Mouse (Mus musculus) kidney, adult 8-10 months (tissue): Measurements from ENCODE around the gene Tcap.
A peak's percentile ranks its signal among the peaks of the same experiment; 100 is the strongest.
"Not testable (repeated sequence)": the region's sequence is repeated elsewhere in the genome, so short reads cannot be mapped to it uniquely, and the experiment has no call there.

ENCODE experiments used
- DNase-seq, 2 experiments: peaks; one replicate each; pipeline ENCODE4 v3.0.0; 2022

The Tcap gene

DNA sequence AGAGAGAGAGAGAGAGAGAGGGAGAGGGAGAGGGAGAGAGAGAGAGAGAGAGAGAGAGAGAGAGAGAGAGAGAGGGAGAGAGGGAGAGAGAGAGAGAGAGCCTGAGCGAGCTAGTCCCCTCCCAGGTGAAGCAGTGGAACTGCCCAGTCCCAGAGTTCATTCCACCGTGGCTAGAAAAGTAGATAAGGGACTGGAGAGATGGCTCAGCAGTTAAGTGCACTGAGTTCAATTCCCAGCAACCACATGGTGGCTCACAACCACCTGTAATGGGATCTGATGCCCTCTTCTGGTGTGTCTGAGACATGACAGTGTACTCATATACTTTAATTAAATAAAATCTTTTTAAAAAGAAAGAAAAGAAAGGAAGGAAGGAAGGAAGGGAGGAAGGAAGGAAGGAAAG lies 1.2 kb upstream of the Tcap start:
- DNase-seq, result not testable (repeated sequence)

DNA sequence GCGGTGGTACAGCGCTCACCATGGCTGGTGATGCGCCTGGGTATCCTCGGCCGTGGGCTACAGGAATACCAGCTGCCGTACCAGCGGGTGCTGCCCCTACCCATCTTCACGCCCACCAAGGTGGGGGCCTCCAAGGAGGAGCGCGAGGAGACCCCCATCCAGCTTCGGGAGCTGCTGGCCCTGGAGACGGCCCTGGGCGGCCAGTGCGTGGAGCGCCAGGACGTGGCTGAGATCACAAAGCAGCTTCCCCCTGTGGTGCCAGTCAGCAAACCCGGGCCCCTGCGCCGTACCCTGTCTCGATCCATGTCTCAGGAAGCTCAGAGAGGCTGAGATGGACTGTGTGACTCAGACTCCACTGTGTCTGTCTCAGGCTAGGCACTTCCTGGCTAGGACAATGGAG lies 605 bp downstream of the Tcap start:
- DNase-seq, result no peak

DNA sequence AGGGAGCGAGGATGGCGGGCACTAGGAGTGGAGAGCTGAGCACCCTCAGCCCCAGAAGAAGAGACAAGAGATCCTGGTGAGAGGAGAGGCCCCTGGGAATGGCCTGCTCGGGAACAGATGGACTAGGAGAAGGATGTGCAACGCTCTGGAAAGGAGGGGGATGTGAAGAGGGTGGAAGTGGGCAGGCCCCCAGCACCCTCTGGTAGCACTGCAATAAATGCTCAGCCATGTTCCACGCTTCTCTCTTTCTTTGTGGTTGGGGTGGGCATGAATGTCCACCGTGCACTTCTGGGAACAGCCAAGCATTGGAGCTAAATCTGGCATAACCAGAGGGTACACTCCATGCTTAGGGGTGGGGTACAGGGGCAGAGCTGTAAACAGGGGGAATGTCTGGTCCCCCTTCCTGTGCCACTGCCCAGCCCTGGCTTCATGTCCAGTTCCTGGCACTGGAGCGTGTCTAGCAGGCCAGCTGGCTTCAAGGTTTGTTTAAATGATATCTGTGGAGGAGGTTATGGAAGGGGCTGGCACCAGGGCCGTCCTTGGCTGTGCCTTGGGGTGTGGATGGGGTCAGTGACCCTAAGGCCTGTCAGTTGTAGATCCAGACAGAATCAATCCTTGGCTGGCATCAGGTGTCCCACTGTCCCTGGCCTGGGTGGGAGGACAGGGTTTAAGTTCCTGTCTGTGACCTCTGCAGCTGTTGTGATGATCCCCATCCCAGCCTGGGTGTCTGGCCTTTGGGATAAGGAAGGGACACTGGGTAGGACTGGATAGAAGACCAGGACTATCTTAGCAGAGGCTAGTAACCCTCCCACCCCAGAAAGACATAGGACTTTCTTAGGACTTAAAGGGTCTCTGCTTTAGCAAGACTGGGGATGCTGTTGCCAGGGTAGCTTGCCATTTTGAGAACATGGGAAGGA lies 1.4 kb downstream of the Tcap start:
- no peak for DNase-seq

DNA sequence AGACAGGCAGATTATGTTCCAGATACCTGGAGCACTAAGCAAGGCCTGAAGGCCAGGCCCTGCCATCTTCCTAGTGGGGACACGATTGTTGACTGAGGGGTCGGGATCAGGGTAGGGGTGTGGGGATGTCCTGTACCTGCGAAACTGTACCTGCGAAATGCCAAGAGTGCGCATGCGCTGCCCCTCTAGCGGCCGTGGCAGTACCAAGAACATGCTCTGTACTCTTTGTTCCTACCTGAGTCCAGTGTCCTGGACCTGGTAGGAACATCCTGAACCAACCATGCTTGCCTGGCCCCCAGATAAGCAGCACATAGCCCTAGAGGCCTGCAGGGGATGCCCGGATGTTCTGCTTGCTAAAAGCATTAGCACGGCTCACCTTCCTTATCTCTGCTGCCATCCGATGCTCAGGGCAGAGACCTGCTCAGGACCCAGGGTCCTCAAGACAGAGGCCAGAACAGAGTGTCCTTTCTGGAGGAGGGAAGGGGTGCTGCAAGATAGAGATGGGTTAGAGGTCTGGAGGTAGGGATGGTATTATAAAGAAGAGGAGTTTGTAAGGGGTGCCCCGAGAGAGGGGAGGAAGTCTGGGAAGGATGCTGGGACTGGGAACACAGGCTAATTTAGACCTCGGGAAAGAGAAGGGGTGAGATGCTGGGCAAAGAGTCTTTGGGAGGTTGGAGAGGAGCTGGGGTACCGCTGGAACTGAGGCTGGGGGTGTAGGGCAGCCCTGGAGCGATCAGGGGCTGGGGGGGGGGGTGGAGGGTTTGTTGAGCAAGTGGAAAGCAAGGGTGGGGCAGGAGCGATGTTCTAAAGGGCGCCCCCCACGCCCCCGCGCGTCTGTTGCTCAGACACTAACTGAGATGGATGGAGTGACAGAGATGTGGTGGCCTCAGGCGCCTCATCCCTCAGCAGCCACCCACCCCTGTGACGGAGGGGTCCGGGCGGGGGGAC lies 2.3 kb downstream of the Tcap start, which contains the start of gene Pnmt:
Gene Pnmt (plus strand): TSS at position 813 of the 948 bp plus-strand sequence.
- no peak for DNase-seq

DNA sequence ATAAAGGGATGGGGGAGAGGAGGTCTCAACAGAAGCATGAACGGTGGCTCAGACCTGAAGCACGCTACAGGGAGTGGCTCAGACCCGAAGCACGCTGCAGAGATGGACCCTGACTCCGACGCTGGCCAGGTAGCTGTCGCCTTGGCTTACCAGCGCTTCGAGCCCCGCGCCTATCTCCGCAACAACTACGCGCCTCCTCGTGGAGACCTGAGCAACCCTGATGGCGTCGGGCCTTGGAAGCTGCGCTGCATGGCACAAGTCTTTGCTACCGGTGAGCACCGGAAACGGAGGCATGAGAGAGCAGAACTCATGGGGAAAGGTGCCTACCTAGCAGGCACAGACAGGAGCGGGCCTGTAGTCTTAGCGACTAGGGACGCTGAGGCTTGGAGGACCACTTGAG lies 3.0 kb downstream of the Tcap start:
- no peak for DNase-seq

DNA sequence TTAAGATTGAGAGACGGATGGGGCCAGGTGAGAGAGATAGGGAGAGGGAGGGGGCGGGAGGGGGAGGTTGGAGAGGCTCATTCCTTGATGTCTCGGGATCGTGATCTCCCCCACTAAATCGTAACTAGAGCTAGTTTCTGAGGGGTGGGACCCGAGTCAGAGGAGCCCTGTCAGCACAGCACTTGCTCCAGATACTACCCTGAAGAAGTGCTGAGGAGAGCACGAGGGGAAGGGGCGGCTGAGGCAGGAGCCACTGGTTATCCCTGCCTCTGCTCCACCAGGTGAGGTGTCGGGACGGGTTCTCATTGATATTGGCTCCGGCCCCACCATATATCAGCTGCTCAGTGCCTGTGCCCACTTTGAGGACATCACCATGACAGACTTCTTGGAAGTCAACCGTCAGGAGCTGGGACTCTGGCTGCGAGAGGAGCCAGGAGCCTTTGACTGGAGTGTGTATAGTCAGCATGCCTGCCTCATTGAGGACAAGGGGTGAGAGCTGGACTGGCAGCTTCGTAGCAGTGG lies 3.5 kb downstream of the Tcap start:
- no peak for DNase-seq

DNA sequence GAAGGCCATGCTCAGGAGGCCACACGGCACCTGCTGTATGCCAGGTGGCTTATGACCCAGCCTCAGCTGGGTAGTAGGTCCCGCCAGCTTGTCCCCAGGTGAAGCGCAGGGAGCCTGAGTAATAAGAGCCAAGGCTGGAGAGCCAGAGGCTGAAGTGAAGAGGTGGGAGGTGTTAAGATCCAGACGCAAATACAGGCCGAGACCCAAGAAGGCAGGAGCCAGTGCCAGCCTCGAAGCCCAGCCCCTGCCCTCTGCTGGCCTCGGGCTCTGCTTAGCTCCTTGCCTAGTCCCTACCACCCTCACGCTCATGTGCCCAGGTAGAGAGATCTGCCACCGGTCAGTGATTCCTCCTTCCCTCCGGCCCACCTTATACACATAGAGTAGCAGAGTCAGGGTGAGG lies 4.7 kb downstream of the Tcap start:
- DNase-seq, result no peak

DNA sequence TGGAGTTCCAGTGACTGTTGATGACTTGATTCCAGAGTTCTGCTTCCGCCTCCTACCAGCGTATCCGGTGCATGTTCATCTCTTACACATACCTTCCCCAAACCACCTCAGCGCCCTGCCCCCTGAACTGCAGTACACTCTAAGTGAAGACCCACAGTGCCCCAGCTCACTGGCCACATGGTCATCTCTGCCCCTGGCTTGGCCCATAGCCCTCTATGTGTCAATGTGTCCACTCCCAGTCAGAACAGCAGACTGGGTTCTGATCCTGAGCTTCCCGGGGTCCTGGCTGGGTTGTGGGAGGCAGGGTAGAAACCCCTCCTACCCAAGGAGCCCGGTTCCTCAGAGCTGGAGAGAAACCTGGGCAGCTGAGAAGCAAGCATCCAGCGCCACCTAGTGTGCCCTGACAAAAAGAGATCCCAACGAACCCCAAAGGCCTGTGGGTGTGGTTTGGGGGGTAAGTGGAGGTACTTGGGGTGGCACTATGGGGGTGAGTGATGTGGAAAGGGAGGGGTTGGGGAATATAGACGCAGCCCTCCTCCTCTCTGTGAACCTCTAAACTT lies 5.7 kb downstream of the Tcap start:
- DNase-seq, result peak in 1 of 2 experiments; percentile 63

DNA sequence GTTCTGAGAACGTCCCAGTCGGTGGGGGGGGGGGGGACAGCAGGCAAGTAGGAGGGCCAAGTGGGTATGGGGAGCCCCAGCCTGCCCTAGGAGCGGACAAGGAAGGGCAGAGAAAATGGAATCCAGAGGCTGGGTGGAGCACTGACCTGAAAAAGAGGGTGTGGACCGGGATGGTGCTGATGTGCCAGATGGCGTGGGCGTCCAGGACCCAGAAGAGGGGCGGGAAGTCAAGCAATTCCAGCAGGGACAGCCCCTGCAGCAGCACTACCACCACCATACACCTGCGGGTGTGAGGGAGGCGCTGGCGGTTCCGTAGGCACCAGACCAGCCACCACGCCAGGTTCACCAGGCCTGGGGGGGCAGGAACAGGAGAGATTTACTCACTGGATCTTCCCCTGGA lies 6.5 kb downstream of the Tcap start:
- no peak for DNase-seq

DNA sequence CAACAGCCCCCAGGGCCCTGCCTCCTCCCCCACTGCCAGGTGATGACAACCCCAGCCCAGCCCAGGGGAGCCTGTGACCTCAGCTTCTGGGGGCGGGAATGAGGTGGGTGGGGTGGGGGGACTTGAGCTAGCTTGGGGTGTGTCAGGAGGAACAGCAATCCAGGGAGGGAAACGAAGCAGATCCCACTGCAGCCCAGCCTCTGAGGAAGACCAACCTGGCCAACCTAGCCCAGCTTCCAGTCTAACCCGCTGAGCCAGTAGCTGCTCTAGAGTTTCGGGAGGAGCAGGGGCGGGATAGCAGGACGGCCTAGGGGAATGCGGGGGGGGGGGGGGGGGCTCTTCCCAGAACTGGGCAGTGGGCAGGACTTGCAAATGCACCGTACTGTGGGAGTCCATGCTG lies 8.4 kb downstream of the Tcap start:
- DNase-seq, result no peak

DNA sequence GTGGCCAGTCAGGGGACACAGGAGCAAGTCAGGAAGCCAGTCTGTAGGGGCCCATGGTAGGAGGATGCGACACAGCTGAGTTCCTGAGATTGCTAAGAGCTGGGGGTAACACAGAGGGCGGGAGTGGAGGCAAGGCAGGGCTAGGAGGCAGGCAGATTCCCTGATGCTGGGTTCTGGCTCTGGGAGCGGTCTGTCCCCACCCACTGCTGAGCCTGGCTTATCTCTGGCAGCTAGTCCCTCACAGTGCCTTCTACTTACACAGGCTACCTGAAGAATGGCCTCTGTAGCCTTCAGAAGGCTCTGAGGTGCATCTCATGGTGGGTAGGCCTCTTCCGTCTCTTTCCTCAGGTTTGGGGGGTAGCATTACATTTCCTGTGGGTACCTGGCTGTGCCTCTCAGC lies 9.0 kb downstream of the Tcap start:
- DNase-seq, result no peak

DNA sequence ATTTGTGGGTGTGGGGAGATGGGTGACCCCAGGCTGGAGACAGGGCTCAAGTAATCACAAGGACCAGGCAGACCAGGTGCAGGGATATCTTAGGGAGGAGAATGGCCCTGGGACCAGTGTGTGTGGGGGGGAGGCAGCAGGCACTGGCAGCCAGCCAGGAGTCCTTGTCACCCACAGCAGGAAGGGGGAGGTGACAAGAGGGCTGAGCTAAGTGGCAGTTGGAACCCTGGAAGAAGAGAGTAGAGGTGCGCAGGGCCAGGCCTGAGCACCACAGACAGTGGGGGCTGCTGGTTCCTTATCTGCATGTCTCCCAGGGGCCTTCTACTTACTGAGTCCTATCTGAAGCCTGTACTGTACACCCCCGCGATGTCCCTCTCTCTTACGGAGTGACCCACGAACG lies 9.7 kb downstream of the Tcap start:
- DNase-seq, result no peak

DNA sequence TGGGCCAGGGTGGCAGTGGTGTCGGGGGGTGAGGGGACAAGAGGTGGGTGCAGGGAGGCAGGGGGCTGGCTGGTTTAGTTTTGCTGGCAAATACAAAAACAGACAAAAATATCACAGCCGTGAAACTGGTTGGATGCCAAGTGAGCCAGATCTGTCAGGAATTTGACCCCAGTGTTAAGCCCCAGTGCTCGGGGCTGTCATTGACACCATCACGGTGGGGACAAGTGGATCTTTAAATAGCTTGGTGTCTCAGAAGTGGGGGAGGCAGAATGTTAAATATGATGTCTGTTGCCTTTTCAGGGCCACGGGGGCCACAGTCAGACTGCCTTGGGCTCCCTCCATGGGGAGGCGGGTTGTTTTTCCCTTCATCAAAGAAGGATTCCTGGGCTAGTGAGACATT lies 10.7 kb downstream of the Tcap start:
- peak in 1 of 2 experiments; percentile 48 for DNase-seq

DNA sequence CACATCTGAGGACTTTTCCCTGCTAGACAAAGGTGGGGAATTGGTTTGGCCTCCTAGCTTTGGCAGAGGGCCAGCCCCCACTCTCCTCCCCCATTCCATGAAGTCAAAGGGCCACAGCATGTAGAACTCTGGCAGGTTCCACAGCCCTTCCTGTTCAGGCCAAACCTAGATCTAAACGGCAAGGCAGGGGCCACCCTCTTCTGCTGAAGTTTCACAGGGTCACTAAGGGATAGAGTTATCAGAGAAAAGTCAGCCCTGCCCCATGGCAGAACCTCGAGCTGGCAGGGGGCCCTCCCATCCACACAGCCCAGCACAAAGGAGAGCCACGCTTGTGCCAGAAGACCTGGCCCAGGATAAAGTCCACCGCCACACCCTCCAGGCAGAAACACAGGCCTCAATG lies 11.4 kb downstream of the Tcap start:
- DNase-seq, result peak; percentile 81

DNA sequence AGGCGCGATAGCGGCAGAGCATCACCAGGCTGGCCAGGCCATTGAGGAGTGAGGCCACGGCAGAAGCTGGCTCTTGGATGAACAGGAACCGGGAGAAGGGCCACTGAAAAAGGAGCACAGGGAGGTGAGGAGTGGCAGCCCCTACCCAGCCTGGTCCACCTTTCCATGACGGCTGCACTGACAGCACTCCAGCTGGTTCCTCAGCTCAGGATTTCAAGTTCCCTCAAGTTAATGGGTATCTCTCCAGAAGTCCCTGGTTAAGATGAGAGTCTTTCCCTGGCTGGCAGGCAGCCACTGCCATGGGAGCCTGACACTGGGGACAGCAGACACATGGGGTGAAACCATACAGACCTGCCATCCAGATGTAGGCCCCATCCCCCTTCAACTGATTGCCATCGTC lies 14.3 kb downstream of the Tcap start:
- no peak for DNase-seq

DNA sequence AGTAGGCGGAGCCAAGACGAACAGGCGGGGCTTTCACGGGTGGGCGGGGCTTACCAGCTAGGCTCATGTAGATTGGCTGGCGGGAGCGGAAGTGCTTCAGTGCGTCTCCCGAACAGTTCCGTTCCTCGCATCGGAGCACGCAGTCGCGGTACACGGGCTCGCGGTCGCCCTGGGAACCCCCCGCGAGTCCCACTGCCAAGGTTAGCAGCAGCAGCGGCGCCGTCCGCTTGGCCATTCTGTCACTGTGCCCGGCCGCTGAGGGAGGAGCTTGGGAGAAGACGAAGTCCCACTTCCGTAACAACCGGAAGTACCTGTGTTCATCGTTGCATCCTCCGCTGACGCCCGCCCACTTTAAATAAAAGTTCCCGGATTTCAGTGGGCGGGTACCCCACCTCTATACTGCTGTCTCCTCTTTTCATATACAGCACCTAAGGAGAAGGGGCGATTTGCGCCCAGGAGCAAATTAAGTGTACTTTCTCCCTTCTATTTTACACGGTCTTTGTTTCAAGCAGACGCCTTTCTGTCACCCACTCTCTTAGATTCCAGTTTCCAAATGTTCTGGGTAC lies 16.6 kb downstream of the Tcap start, which contains the start of gene Pgap3:
Gene Pgap3 (minus strand): TSS at position 330 of the 566 bp plus-strand sequence.
- peak; percentile 89 to 91 for DNase-seq

DNA sequence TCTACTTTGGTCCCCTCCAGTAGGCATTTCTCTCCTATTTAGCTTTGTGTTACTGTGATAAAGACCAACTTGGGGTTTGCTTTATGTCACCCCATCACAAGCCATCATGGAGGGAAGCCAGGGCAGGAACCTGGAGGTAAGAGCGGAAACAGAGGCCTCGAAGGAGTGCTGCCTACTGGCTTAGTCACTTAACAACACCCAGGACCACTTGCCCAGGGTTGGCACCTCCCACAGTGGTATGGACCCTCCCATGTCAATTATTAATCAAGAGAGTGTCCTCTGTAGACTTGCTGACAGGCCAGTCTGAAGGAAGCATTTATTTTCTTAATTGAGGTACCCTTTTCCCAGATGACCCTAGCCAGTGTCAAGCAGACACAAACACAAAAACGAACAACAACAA lies 17.2 kb downstream of the Tcap start:
- peak; percentile 79 to 85 for DNase-seq

DNA sequence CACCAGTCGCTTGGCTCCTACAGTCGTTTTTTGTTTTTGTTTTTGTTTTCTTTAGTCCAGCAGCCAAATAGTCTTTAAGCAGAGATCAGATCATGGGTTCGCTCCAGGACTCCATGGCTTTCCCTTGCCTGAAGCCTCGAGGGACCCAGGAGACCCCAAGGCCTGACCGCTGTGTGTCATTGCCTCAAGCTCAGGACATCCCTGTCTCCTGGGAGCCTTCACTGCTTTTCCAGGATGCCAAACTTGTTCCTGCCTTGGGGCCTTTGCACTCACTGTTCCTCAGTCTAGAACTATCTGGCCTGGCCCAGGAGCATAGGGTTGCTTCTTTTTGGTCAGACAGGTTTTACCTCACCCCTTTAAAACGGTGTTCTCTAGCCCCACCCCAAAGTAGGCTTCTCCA lies 23.0 kb downstream of the Tcap start:
- DNase-seq, result no peak

DNA sequence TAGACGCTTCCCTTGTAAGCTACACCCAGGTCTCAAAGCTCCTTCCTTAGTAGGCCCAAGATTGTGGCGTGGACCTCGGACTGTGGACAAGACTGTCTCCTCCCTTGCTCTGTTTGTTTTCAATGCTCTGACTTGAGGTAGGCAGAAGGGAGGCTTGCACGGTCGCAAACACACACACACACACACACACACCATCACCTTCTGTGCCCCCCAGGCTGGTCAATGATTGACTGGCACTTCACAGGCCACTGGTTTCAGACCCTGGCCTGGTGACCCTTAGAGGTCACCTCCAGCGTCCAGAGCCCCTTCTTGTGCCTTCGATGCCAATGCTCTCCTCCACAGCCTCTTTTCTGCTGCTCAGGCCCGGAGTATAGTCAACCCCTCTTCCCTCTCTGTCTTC lies 25.3 kb downstream of the Tcap start:
- DNase-seq, result peak; percentile 89 to 92

DNA sequence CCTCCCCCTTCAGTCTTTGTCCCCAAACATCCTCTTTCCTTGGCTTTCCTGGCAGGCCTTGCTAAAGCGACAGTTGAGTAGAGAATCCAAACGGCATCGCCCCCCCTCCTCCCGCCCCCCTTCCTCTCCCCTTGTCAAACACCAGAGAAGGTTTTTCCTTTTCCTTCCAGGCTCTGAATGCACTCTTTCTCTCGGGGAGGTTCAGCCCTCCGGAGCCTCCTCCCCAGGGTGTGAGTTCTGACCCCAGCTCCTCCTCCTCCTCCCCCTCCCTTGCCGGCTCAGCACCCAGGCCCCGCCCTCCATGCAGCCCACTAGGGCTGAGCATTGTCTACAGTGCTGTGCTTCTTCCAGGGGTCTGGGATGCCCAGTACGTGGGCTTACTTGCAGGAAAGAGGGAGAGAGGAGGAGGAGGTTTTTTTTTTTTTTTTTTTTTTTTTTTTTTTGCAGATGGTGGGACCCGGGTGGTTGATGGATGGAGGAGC lies 25.8 kb downstream of the Tcap start:
- DNase-seq, result peak; percentile 58 to 78

DNA sequence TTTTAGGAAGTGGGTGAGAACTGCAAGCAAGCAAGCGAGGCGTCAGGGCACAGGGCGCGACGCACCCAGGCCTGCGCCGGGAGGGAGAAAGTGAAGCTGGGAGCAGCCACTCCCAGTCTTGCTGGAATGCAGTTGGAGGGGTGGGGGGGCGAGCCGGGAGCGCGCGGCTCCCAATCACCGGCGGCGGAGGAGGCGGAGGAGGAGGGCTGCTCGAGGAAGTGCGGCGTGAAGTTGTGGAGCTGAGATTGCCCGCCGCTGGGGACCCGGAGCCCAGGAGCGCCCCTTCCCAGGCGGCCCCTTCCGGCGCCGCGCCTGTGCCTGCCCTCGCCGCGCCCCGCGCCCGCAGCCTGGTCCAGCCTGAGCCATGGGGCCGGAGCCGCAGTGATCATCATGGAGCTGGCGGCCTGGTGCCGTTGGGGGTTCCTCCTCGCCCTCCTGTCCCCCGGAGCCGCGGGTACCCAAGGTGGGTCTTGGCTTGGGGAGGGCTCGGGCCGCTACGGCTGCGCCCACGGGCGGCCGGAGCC lies 28.7 kb downstream of the Tcap start, which contains the start of gene Erbb2:
Gene Erbb2 (plus strand): TSS at position 198 of the 524 bp plus-strand sequence.
- DNase-seq, result peak; percentile 77 to 83

DNA sequence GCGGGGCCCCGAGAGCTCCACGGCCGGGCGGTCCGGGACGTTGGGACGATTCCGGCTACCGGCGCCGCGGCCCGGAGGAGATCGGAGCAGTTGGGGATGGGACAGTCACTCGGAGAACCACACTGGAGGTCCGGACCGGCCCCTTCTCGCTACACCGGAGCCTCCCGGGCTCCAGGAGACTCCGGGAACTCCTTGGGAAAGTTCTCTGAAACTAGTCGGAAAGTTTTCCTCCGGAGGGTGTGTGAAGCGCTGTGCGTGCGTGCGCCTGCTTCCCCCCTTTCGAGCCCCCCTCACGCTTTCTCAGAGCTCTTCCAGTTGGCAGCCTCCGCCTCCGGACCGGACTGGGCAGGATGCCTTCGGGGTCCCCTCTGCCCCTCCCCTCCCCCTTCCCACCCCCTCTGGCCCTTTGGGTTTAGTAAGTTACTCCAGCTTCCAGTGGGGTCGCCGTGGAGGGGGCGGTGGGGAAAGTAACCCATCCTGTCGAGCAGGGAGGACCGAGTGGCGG lies 29.2 kb downstream of the Tcap start:
- no peak for DNase-seq
